Mouse (Mus musculus) hindbrain, embryonic 15.5 days (tissue): ENCODE measurements around the gene St6galnac3. TPM values are rescaled to one million over a fixed set of nuclear protein-coding genes. Genes with fewer than 3 reads are reported as not detected.

Source experiments
- ATAC-seq: fragments of 200-750 bp; cut with Nextera tagmentation; 2 replicates; pipeline ENCODE4 v1.8.0; 2017; ENCODE audit warnings: low read depth, moderate number of reproducible peaks, moderate TSS enrichment; ENCODE audit not compliant: low FRiP score
- H3K27ac ChIP-seq: fragments of 300-500 bp; sonication (generic); replicated peaks from 2 replicates; pipeline ENCODE4 v1.5.1; 2015; ENCODE audit warnings: mild to moderate bottlenecking, inconsistent platforms
- H3K27me3 ChIP-seq: fragments of 300-500 bp; sonication (generic); 2 replicates; pipeline ENCODE4 v1.6.1; 2015; ENCODE audit warnings: control low read depth, inconsistent platforms
- H3K36me3 ChIP-seq: fragments of 300-500 bp; sonication (generic); 2 replicates; pipeline ENCODE4 v1.6.1; 2015; ENCODE audit warnings: control low read depth, inconsistent platforms
- H3K4me1 ChIP-seq: fragments of 300-500 bp; sonication (generic); replicated peaks from 2 replicates; pipeline ENCODE4 v1.6.1; 2015; ENCODE audit warnings: control low read depth, inconsistent platforms
- H3K4me2 ChIP-seq: fragments of 300-500 bp; sonication (generic); 2 replicates; pipeline ENCODE4 v1.6.1; 2015; ENCODE audit warnings: moderate library complexity, mild to moderate bottlenecking, inconsistent platforms
- H3K4me3 ChIP-seq: fragments of 300-500 bp; sonication (generic); 2 replicates; pipeline ENCODE4 v1.5.1; 2015; ENCODE audit warnings: mild to moderate bottlenecking, inconsistent platforms
- H3K9ac ChIP-seq: fragments of 300-500 bp; sonication (generic); 2 replicates; pipeline ENCODE4 v1.6.1; 2015; ENCODE audit warnings: inconsistent platforms
- H3K9me3 ChIP-seq: fragments of 300-500 bp; sonication (generic); 2 replicates; pipeline ENCODE4 v1.6.1; 2016; ENCODE audit warnings: control low read depth, inconsistent platforms
- WGBS: fragments of 180-500 bp; shearing (Covaris S2); methylation state at CpG from one replicate; pipeline ENCODE4 v1.1.7; 2015; 5-methylcytosine and 5-hydroxymethylcytosine counted together
- polyA plus RNA-seq: library from polyadenylated mRNA; unstranded; fragments of >200 nt; fragmentation: Nextera tagmentation; extraction: Ambion mirVana; gene quantifications from 2 replicates; pipeline ENCODE4 v1.2.1, GENCODE M21; 2015

St6galnac3 gene
- polyA plus RNA-seq, 1 experiment from 2014 or later, result 23.1 TPM

DNA sequence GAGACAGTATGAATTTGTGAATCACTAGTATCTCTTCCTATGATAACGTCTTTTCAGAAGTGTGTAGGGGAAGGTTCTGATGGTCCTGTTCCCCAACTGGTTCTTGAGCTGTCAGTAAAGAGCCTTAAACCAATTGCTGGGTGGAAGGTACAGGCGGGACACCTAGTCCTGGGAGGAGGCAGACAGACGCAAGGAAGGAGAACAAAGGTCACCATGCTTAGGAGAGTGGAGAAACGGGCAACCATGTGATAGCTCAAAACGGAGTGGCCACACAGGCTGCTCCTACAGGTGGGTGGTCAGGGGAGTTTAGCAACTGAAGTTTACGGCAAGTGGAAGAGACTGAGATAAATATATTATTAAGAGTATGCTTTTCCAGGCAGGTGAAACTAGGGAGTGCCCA is 164.1 kb downstream of the St6galnac3 start:
- Histone ChIP-seq H3K9me3 (no peaks in the 10 kb centered on the region), H3K4me3 (no peak overlapping the region), H3K4me2 (no peak overlapping the region), H3K27me3 (no peaks in the 10 kb centered on the region), H3K9ac (no peak overlapping the region), H3K27ac (no peak overlapping the region), H3K36me3 (no peaks in the 10 kb centered on the region), H3K4me1 (peaks cover 14% of the 10 kb centered on the region)
- 90% methylated on average over 6 of the region's 6 CpGs for WGBS
- no peak for ATAC-seq

DNA sequence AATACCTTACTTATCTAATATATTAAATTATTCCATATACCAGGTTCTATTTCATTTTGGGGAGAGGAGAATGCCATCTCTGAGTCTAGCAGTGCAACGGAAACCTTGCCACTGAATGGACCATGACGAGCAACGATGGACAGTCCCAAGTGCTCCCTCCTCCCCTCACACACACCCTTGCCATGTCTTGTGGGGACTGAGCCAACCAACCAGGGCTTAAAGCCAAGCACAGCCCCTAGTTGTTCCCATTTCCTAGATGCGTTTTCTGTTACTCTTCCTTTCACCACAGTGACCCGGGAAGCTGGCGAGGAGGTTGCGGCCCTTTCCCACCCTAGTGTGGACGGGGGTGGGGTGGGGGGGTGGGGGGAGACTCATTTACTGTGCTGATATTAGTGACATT is 165.4 kb downstream of the St6galnac3 start:
- no peak for ATAC-seq
- H3K4me3 ChIP-seq, result no peak overlapping the region
- H3K36me3 ChIP-seq, result no peaks in the 10 kb centered on the region
- no peak overlapping the region for H3K9ac ChIP-seq
- no peak overlapping the region for H3K4me2 ChIP-seq
- 87% methylated on average over 8 of the region's 8 CpGs for WGBS
- H3K27ac ChIP-seq, result no peak overlapping the region
- peaks cover 9% of the 10 kb centered on the region for H3K4me1 ChIP-seq
- no peaks in the 10 kb centered on the region for H3K9me3 ChIP-seq
- H3K27me3 ChIP-seq, result no peaks in the 10 kb centered on the region

DNA sequence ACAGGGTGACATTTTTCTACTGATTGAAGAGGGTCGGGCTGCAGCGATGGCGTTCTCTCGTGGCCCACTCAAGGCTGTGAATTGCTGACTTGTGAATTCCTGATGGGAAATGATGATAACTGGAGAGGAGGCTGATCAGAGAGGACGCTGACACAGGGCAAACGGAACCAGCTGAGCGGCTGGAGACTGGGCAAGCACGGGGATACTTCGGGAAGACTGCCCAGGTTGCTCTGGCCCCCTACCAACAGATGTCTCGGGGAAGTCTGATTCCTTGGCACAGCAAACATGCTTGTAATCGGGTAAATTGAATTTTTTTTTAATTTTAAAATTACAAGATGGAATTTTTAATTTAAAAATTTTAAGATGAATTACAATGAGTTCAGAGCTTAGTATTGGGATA is 168.4 kb downstream of the St6galnac3 start:
- Histone ChIP-seq H3K27me3 (no peaks in the 10 kb centered on the region), H3K27ac (0 out of 2 replicates have a peak overlapping the region, but pooled peaks have one; percentile 7), H3K9ac (no peak overlapping the region), H3K36me3 (no peaks in the 10 kb centered on the region), H3K4me3 (no peak overlapping the region), H3K4me1 (peaks cover 5% of the 10 kb centered on the region; the same call in 1 of the 2 replicates), H3K4me2 (no peak overlapping the region), H3K9me3 (no peaks in the 10 kb centered on the region)
- ATAC-seq, result no peak
- 61% methylated on average over 11 of the region's 11 CpGs for WGBS

DNA sequence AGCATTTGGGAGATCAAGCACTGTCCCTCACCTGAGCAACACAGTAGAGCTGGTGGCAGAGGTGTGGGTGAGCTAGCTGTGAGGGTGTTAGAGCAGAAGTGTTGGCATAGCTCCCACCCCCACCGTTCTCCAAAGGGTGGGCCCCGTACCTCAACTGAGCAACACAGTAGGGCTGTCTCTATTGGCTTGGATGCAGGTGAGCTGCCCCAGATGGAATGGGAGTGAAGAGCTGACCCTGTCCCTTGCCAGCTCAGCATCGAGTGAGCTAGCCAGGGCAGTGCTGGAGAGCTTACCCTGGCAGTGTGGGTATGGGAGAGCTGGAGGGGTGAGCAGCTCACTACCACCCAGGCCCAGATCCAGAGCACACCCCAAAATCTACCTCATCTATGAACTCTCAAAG is 171.3 kb downstream of the St6galnac3 start:
- H3K27ac ChIP-seq, result no peak overlapping the region
- H3K4me1 ChIP-seq, result peaks cover 5% of the 10 kb centered on the region; the same call in 1 of the 2 replicates
- no peak overlapping the region for H3K4me3 ChIP-seq
- no peak overlapping the region for H3K9ac ChIP-seq
- WGBS, result 97% methylated on average over 3 of the region's 3 CpGs
- H3K9me3 ChIP-seq, result no peaks in the 10 kb centered on the region
- H3K4me2 ChIP-seq, result no peak overlapping the region
- H3K27me3 ChIP-seq, result no peaks in the 10 kb centered on the region
- H3K36me3 ChIP-seq, result no peaks in the 10 kb centered on the region
- ATAC-seq, result 0 out of 2 replicates have a peak, but pooled peaks have one; percentile 23

DNA sequence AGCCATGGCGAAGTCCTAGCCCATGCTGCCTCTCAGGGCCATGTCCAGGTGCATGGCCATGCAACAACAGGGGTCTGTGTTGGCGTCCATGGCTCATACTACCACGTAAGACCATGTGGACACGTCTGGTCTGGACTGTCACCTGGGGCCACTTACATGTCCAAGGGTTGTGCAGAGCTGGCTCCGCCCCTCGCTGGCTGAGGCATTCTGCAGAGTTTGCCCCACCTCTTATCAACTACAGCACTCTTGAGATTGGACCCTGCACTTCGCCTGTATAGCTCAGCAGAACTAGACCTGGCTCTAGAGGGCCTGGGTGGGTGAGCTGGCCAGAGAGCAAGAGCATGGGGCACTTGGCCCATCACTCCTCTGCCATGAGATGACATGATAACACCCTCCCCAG is 171.7 kb downstream of the St6galnac3 start:
- Histone ChIP-seq H3K9me3 (no peaks in the 10 kb centered on the region), H3K4me1 (peaks cover 5% of the 10 kb centered on the region; the same call in 1 of the 2 replicates), H3K4me3 (no peak overlapping the region), H3K4me2 (no peak overlapping the region), H3K36me3 (no peaks in the 10 kb centered on the region), H3K27me3 (no peaks in the 10 kb centered on the region), H3K9ac (no peak overlapping the region), H3K27ac (no peak overlapping the region)
- 0 out of 2 replicates have a peak, but pooled peaks have one; percentile 19 for ATAC-seq
- 96% methylated on average over 7 of the region's 7 CpGs for WGBS

DNA sequence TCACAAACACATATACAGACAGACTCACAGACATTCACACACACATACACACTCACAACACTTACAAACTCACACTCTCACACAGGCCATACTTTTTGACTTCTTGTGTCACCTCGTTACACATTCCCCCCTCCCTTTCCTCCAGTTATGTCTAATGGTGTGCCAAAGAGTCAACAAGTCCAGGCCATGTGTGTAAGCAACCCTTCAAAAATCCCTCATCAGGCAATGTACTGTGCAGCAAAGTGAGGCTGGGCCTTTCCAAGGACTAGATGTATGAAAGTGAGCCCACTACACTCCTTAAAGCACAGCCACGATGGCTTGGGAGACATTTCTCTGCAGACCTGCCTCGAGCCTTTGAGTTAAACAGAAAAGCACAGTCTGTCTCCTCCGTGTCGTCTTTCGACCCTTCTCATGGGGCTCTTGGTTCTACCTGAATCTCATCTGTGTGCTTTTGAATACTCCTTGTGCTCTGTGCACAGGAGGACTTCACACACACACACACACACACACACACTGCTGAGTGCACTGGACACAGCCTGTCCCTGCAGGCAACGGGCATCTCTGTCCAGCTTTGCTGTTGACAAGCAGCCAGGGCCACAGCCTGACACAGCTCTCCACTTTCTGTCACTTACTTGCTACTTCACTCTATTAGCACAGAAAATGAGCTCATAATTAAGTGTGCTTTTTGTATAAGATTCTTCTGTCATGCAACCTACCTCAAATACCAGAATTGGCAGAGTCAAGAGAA is 177.9 kb downstream of the St6galnac3 start:
- Histone ChIP-seq H3K9ac (no peak overlapping the region), H3K36me3 (no peaks in the 10 kb centered on the region), H3K27ac (no peak overlapping the region), H3K9me3 (no peaks in the 10 kb centered on the region), H3K27me3 (no peaks in the 10 kb centered on the region), H3K4me2 (no peak overlapping the region), H3K4me1 (no peaks in the 10 kb centered on the region), H3K4me3 (no peak overlapping the region)
- 80% methylated on average over 7 of the region's 7 CpGs for WGBS
- no peak for ATAC-seq

DNA sequence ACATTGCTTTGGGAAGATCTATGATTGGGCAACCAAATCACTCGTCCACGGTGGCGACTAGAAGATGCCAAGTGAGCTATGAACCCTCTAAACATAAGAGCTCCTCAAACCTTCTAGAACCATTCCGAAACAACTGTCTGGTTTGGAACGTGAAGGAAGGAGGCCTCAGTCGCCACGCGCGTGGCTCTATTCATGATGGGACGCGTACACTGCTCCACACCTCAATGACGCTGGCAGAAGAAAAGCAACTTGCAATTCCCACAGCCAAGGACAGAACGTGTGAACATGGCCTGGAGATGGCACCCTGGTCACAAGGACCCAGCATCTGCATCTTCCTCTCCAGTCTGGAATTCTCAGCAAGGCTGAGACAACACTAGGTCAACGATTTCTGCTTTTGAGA is 185.1 kb downstream of the St6galnac3 start:
- no peaks in the 10 kb centered on the region for H3K9me3 ChIP-seq
- WGBS, result 94% methylated on average over 14 of the region's 14 CpGs
- no peak for ATAC-seq
- H3K27me3 ChIP-seq, result no peaks in the 10 kb centered on the region
- no peaks in the 10 kb centered on the region for H3K36me3 ChIP-seq
- no peak overlapping the region for H3K4me2 ChIP-seq
- H3K9ac ChIP-seq, result no peak overlapping the region
- no peaks in the 10 kb centered on the region for H3K4me1 ChIP-seq
- no peak overlapping the region for H3K4me3 ChIP-seq
- H3K27ac ChIP-seq, result no peak overlapping the region

DNA sequence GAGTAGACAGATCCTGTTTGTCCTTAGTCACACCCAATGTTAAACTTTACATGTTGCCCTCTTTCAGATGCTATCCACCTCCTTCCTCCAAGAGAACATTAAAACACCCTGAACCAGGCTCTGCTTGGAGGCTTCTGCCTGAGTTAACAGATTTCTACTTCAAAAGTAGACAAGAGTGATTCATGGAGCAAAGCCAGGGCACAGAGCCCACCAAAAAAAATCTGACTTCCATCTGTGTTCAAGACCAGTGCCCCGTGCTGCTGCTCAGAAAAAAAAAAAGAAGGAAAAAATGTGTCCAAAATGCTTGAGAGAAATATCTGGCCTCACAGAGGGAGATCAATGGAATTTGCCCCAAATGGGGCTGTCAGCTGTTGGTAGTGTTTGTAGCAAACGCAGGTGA is 186.6 kb downstream of the St6galnac3 start:
- H3K27ac ChIP-seq, result no peak overlapping the region
- WGBS, result 64% methylated on average over 2 of the region's 2 CpGs
- no peak overlapping the region for H3K4me2 ChIP-seq
- H3K9me3 ChIP-seq, result no peaks in the 10 kb centered on the region
- no peaks in the 10 kb centered on the region for H3K4me1 ChIP-seq
- no peaks in the 10 kb centered on the region for H3K36me3 ChIP-seq
- no peaks in the 10 kb centered on the region for H3K27me3 ChIP-seq
- no peak overlapping the region for H3K4me3 ChIP-seq
- no peak overlapping the region for H3K9ac ChIP-seq
- ATAC-seq, result no peak

DNA sequence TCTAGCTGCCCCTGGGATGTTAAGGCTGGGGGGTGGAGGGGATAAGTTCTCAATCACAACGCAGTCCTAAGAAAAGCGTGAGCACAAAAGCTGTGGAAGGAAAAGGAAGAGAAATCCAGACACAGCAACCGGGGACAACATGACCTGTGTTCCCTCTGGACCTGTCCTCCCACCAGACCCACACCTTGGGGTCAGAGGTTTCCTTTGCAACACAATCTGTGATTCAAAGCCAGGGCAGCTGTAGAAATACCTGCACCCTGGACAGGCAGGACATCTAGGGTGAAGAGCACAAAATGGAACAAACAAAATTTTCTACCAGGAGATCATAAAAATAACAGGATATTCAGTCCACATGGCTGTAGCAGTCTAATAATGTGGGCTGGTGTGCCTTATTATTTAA is 187.5 kb downstream of the St6galnac3 start:
- no peak overlapping the region for H3K4me2 ChIP-seq
- H3K9ac ChIP-seq, result no peak overlapping the region
- no peaks in the 10 kb centered on the region for H3K36me3 ChIP-seq
- no peaks in the 10 kb centered on the region for H3K4me1 ChIP-seq
- no peaks in the 10 kb centered on the region for H3K27me3 ChIP-seq
- no peak overlapping the region for H3K27ac ChIP-seq
- H3K9me3 ChIP-seq, result no peaks in the 10 kb centered on the region
- no peak for ATAC-seq
- 87% methylated on average over 3 of the region's 3 CpGs for WGBS
- no peak overlapping the region for H3K4me3 ChIP-seq

DNA sequence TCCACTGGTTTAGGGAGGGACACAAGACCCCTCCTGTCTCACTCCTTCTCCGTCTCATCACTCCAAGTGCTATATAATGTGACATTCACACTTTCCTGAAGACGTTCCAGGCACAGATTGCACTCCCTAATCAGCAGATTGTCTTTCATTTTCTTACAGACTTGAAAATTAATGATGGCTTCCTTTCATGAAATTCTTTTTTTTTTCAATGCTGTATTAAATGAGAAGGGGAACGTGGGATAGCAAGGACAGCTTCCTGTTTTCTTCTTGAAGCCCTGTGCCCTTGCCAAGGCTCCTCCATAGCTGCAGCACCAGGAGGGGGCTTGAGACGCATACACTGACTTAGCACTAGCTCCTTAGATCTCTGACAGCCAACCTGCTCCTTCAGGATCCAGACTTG is 188.7 kb downstream of the St6galnac3 start:
- Histone ChIP-seq H3K9me3 (no peaks in the 10 kb centered on the region), H3K27ac (no peak overlapping the region), H3K36me3 (no peaks in the 10 kb centered on the region), H3K4me3 (no peak overlapping the region), H3K9ac (no peak overlapping the region), H3K4me1 (no peaks in the 10 kb centered on the region), H3K27me3 (no peaks in the 10 kb centered on the region), H3K4me2 (no peak overlapping the region)
- WGBS, result 66% methylated on average over 4 of the region's 4 CpGs
- ATAC-seq, result no peak

DNA sequence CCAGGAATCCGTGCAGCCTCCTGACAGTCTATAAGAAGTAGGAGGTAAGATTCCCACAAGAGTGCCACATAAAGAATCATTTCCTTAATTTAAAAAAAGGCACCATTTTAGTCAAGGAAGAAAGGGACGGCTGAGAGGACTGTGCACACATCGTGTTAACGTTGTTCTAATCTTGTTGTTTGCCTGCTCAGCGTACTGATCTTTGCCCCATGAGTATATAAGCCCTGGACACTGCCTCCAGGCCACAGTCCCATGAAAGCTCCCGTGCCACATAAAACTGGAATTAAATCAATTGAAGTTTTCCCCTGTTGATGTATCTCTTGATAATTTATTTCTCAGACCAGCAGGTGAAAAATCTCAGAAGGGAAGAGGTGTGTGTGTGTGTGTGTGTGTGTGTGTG is 195.8 kb downstream of the St6galnac3 start:
- no peaks in the 10 kb centered on the region for H3K9me3 ChIP-seq
- no peak overlapping the region for H3K4me2 ChIP-seq
- H3K4me1 ChIP-seq, result no peaks in the 10 kb centered on the region; the same call in 1 of the 2 replicates
- no peak overlapping the region for H3K9ac ChIP-seq
- no peaks in the 10 kb centered on the region for H3K36me3 ChIP-seq
- no peak for ATAC-seq
- no peak overlapping the region for H3K27ac ChIP-seq
- no peaks in the 10 kb centered on the region for H3K27me3 ChIP-seq
- no peak overlapping the region for H3K4me3 ChIP-seq
- WGBS, result 78% methylated on average over 6 of the region's 6 CpGs

DNA sequence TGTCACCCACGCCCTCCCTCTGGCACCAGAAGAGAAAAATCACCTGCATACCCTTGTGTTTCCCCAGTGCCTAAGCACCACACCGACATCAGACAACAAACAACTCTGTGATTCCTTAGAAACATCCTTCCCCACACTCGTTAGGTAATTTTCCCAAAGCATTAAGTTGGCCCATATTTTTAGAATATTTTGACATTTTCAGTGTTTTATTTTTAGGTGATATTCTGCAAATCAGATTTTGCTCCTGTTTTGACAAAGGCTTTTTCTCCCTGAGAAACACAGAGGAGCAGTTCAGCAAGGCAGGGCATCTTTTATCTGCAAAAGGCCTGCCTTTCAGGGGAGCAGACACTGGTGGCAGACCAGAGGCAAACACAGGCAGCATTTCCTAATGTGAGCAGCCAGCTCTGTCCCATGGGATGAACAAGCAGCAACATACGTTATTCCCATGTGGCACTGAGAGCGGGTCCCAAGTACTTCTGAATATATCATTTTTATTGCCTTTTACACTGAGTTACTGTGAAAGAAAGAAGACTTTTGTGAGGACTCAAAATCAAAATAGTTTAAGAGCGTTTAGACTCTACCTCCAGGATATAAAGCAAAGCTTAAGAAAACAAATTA is 199.7 kb downstream of the St6galnac3 start:
- 65% methylated on average over 6 of the region's 6 CpGs for WGBS
- no peak for ATAC-seq

More for the DNA sequence above, 199.7 kb downstream of the St6galnac3 start:
- Histone ChIP-seq H3K36me3 (no peaks in the 10 kb centered on the region), H3K4me2 (no peak overlapping the region), H3K27me3 (no peaks in the 10 kb centered on the region), H3K9ac (no peak overlapping the region), H3K9me3 (no peaks in the 10 kb centered on the region), H3K4me1 (no peaks in the 10 kb centered on the region; the same call in 1 of the 2 replicates), H3K4me3 (no peak overlapping the region), H3K27ac (no peak overlapping the region)
